Mouse (Mus musculus): ENCODE measurements at regions not wholly inside any gene's neighbourhood (a gene's known extent, or its start where the extent isn't known, plus 50 kb on each side); places are given as distances from the start of the nearest gene placed in this dataset. TPM values are rescaled to one million over a fixed set of nuclear protein-coding genes. Genes with fewer than 3 reads are reported as not detected.

GRCm38 (mm10) chr14:100359881-100360280 is 75.4 kb upstream of the Klf12 start:
- H3K27me3 ChIP-seq, result no peaks in the 10 kb centered on the region
- 73% methylated on average over 3 of the region's 3 CpGs for WGBS
- no peak overlapping the region for H3K4me2 ChIP-seq (replicated peaks)
- ATAC-seq (replicated peaks), result no peak
- no peaks in the 10 kb centered on the region for H3K4me1 ChIP-seq
- H3K36me3 ChIP-seq, result no peaks in the 10 kb centered on the region
- no peak overlapping the region for H3K4me3 ChIP-seq
- H3K9ac ChIP-seq (replicated peaks), result no peak overlapping the region
- no peak overlapping the region for H3K27ac ChIP-seq (replicated peaks)
- H3K9me3 ChIP-seq, result no peaks in the 10 kb centered on the region

GRCm38 (mm10) chr14:100357131-100357530 is 72.7 kb upstream of the Klf12 start:
- Histone ChIP-seq H3K4me1 (no peaks in the 10 kb centered on the region), H3K9me3 (no peaks in the 10 kb centered on the region), H3K4me3 (no peak overlapping the region), H3K27ac (replicated peaks) (no peak overlapping the region), H3K36me3 (no peaks in the 10 kb centered on the region), H3K9ac (replicated peaks) (no peak overlapping the region), H3K4me2 (replicated peaks) (no peak overlapping the region), H3K27me3 (no peaks in the 10 kb centered on the region)
- no peak for ATAC-seq (replicated peaks)
- 89% methylated on average over 4 of the region's 4 CpGs for WGBS

- Histone ChIP-seq H3K9ac (replicated peaks) (no peak overlapping the region), H3K27ac (replicated peaks) (no peak overlapping the region), H3K4me3 (no peak overlapping the region), H3K36me3 (no peaks in the 10 kb centered on the region), H3K4me2 (replicated peaks) (no peak overlapping the region), H3K27me3 (no peaks in the 10 kb centered on the region), H3K4me1 (no peaks in the 10 kb centered on the region), H3K9me3 (no peaks in the 10 kb centered on the region)
- 88% methylated on average over 4 of the region's 4 CpGs for WGBS
- ATAC-seq (replicated peaks), result no peak
Observed at GRCm38 (mm10) chr14:100353508-100353907, 69.0 kb upstream of the Klf12 start.

DNA sequence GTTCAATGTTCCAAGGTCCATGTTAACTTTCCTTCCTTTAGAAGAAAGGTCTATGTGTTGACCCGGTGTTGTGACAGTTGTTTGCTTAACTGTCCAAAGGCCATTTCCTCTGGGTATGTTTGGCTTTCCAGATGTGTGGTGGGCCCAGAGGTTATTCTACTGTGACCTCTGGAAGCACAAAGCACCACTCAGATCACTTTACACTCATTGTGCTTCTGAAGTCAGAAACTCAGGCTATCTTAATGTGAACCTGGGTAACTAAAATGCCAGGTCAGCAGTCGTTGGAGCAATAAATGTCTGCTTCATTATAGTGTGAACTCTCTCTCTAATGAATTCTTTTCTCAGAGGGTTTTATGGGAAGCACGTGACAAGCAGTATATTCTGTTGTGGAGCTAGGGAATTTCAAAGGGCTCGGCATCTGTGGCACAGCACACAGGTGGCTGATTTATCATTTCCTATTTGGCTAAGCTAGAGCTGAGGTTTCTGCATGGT is 68.5 kb upstream of the Klf12 start:
- Histone ChIP-seq H3K9ac (replicated peaks) (no peak overlapping the region), H3K27ac (replicated peaks) (no peak overlapping the region), H3K9me3 (no peaks in the 10 kb centered on the region), H3K4me3 (no peak overlapping the region), H3K36me3 (no peaks in the 10 kb centered on the region), H3K4me2 (replicated peaks) (no peak overlapping the region), H3K4me1 (no peaks in the 10 kb centered on the region), H3K27me3 (no peaks in the 10 kb centered on the region)
- ATAC-seq (replicated peaks), result no peak
- 43% methylated on average over 4 of the region's 4 CpGs for WGBS

DNA sequence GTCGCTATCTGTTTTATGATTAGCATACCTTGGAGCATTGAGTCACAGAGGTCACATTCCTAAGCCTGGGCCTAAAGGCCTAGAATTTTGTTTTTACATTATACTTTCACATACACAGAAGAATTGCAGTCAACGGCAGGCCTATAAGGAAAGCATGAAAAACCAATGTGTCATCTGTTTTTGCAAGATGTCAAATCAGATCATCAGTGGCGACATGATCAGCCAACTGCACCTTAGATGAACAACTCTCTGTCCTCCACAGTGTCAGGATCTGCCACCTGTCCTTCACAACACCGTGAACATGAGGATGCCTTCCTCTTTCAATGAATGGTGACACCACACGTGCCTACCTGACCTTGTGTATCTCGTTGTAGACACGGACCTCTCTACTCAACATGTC is 66.5 kb upstream of the Klf12 start:
- Histone ChIP-seq H3K4me3 (no peak overlapping the region), H3K36me3 (no peaks in the 10 kb centered on the region), H3K4me1 (no peaks in the 10 kb centered on the region), H3K27ac (replicated peaks) (no peak overlapping the region), H3K9ac (replicated peaks) (no peak overlapping the region), H3K27me3 (no peaks in the 10 kb centered on the region), H3K9me3 (no peaks in the 10 kb centered on the region), H3K4me2 (replicated peaks) (no peak overlapping the region)
- ATAC-seq (replicated peaks), result no peak
- 94% methylated on average over 7 of the region's 7 CpGs for WGBS

DNA sequence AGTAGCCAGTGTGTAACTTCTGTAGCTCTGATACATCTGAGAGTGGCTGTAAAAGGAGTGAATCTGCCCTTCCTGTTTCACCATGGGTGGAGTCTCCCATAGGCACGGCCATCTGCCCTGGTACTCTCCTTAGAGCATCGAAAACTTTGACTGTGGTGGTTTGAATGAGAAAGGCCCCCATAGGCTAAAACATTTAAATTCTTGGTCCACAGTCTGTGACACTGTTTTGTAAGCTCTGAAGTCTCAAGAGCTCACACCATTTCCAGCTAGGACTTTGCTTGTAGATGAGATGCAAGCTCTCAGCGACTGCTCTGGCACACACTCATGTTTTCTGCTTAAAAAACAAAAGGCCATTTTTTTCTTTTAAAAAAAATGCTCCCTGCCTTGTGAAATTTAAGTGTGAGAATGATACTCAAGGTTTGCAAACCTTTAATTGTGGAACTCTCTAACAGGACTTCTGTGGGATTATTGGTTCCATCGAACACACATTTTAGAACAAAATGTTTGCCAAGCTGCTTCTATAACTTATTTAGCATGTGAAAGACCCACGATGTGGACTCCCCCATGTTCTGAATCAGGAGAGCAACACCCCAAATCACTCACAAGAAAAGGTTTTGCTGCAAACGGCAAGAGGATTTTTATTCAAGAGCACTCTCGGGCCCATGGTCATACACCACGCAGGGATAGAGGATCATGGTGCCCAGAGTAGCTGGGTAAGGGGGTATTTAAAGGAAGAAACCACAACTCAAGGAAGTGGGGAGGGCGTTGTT is 65.7 kb upstream of the Klf12 start:
- Histone ChIP-seq H3K4me1 (no peaks in the 10 kb centered on the region), H3K4me2 (replicated peaks) (no peak overlapping the region), H3K9me3 (no peaks in the 10 kb centered on the region), H3K4me3 (no peak overlapping the region), H3K27me3 (no peaks in the 10 kb centered on the region), H3K36me3 (no peaks in the 10 kb centered on the region), H3K27ac (replicated peaks) (no peak overlapping the region), H3K9ac (replicated peaks) (no peak overlapping the region)
- 75% methylated on average over 9 of the region's 9 CpGs for WGBS
- ATAC-seq (replicated peaks), result no peak

GRCm38 (mm10) chr14:100348336-100349164 is 64.1 kb upstream of the Klf12 start:
- Histone ChIP-seq H3K27me3 (no peaks in the 10 kb centered on the region), H3K4me1 (no peaks in the 10 kb centered on the region), H3K9ac (replicated peaks) (no peak overlapping the region), H3K4me3 (no peak overlapping the region), H3K27ac (replicated peaks) (peak overlapping the region; percentile 1), H3K9me3 (no peaks in the 10 kb centered on the region), H3K4me2 (replicated peaks) (no peak overlapping the region), H3K36me3 (no peaks in the 10 kb centered on the region)
- peak; percentile 75 for ATAC-seq (replicated peaks)
- WGBS, result 60% methylated on average over 4 of the region's 4 CpGs

- Histone ChIP-seq H3K9me3 (no peaks in the 10 kb centered on the region), H3K4me1 (no peaks in the 10 kb centered on the region), H3K36me3 (no peaks in the 10 kb centered on the region), H3K27me3 (no peaks in the 10 kb centered on the region), H3K27ac (replicated peaks) (no peak overlapping the region), H3K9ac (replicated peaks) (no peak overlapping the region), H3K4me3 (no peak overlapping the region), H3K4me2 (replicated peaks) (no peak overlapping the region)
- 85% methylated on average over 4 of the region's 4 CpGs for WGBS
- no peak for ATAC-seq (replicated peaks)
Observed at GRCm38 (mm10) chr14:100336926-100337325, 52.4 kb upstream of the Klf12 start.

Small RNA genes in the stretch of these regions (microRNA-seq; reads per million reads assigned to microRNA genes)
- not detected for gene Gm22401

All from forebrain, embryonic 15.5 days (tissue).